Mouse (Mus musculus) liver, adult 2 months (tissue): ENCODE measurements around the gene Fam185a.

Experiments
- CTCF ChIP-seq: fragments of 200-500 bp; IDR thresholded peaks from 2 replicates; pipeline ENCODE4 v1.5.1; 2011; ENCODE audit warnings: low read depth, low read length, control low read depth
- POLR2A ChIP-seq: fragments of 200-500 bp; IDR thresholded peaks from 2 replicates; pipeline ENCODE4 v1.6.1; 2011; ENCODE audit warnings: low read length, control low read depth; ENCODE audit not compliant: insufficient read depth; ENCODE audit errors: extremely low read depth

DNA sequence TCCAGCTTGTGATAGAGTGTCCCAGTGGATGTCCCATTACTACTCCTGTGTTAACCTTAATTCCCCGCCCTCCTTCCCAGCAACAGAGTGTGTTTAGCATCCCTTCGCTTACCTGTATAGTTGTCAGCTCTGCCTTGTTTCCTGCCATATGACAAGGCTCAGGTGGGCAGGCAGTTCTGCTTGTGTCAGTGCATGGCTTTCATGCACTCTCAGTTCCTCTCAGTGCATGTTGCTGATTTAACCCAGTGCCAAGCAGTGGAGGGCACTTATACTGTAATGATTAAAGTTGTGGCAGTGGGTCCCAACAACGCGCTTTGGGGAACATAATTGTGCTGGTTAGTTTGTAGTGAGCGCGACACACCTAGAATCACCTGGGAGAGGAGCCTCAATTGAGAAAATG lies 1.9 kb downstream of the Fam185a start:
- TF ChIP-seq CTCF: no peak
- no peak for TF ChIP-seq POLR2A
